Mouse (Mus musculus): Measurements from ENCODE around the gene Nsg2.

Gene Nsg2

GRCm38 (mm10) chr11:32086525-32086924 lies 86.3 kb downstream of the Nsg2 start:
- no peak for DNase-seq (ENCODE audit: low spot score)

- DNase-seq (ENCODE audit: low spot score): no peak
These were observed 87.1 kb downstream of the Nsg2 start for GRCm38 (mm10) chr11:32087376-32087775.

- no peak for DNase-seq (ENCODE audit: low spot score)
These were observed 87.6 kb downstream of the Nsg2 start for GRCm38 (mm10) chr11:32087779-32088442.

- DNase-seq (ENCODE audit: low spot score): no peak
These were observed 95.5 kb downstream of the Nsg2 start for GRCm38 (mm10) chr11:32095793-32096192.

GRCm38 (mm10) chr11:32096346-32096745 lies 96.1 kb downstream of the Nsg2 start:
- DNase-seq (ENCODE audit: low spot score): no peak

GRCm38 (mm10) chr11:32101059-32101632 lies 100.9 kb downstream of the Nsg2 start:
- no peak for DNase-seq (ENCODE audit: low spot score)

GRCm38 (mm10) chr11:32102976-32103375 lies 102.7 kb downstream of the Nsg2 start:
- no peak for DNase-seq (ENCODE audit: low spot score)

GRCm38 (mm10) chr11:32104406-32105116 lies 104.3 kb downstream of the Nsg2 start:
- no peak for DNase-seq (ENCODE audit: low spot score)

GRCm38 (mm10) chr11:32105750-32106646 lies 105.7 kb downstream of the Nsg2 start:
- DNase-seq (ENCODE audit: low spot score): no peak

GRCm38 (mm10) chr11:32106647-32106985 lies 106.4 kb downstream of the Nsg2 start:
- DNase-seq (ENCODE audit: low spot score): no peak

- no peak for DNase-seq (ENCODE audit: low spot score)
These were observed 108.2 kb downstream of the Nsg2 start for GRCm38 (mm10) chr11:32108441-32108840.

Data from ovary, postnatal 36 days (tissue).